ENCODE assay signal across 23 mouse cellular contexts in genomic region chrX:11525326-11525725, GRCm38 (mm10).
DNase-seq lines count a peak whose midpoint lies in the region; TF ChIP-seq lines count a peak whose summit lies in the region.
"Had no signal": no experiment of that assay in that cellular context is flagged by ENCODE, and none has a peak within 500 bp of the region (broad histone marks: within the 10 kb centered on the region; RNA-seq: fewer than 3 reads in every experiment).

No protein-coding gene starts in this region.

- H3K36me3 ChIP-seq in heart, adult 2 months (ENCODE audit: control insufficient read depth, insufficient read depth, low read length), result no peaks in the 10 kb centered on the region
- H3K36me3 ChIP-seq: embryonic facial prominence, embryonic 12.5 days; heart, embryonic 13.5 days; hindbrain, embryonic 15.5 days; limb, embryonic 12.5 days had no signal

- no peaks in the 10 kb centered on the region for H3K27me3 ChIP-seq in heart, adult 2 months (ENCODE audit: control insufficient read depth, insufficient read depth, low read length)
- H3K27me3 ChIP-seq: hindbrain, embryonic 15.5 days had no signal

- no peak for TF ChIP-seq EP300 in heart, adult 2 months (IDR thresholded peaks at IDR 0.05; ENCODE audit: insufficient read depth, low read depth, low read length)

- H3K9ac ChIP-seq in heart, adult 2 months (ENCODE audit: low read depth, low read length), result no peak overlapping the region
- H3K9ac ChIP-seq: embryonic facial prominence, embryonic 12.5 days; forebrain, postnatal 0 days; heart, embryonic 13.5 days; hindbrain, embryonic 15.5 days; limb, embryonic 12.5 days; liver, embryonic 14.5 days had no signal

- no peak overlapping the region for H3K4me3 ChIP-seq in heart, adult 2 months
- H3K4me3 ChIP-seq: embryonic facial prominence, embryonic 12.5 days; heart, embryonic 13.5 days; hindbrain, embryonic 15.5 days; left cerebral cortex, adult 2 months; limb, embryonic 12.5 days; myocyte had no signal

- TF ChIP-seq CTCF in heart, adult 2 months (IDR thresholded peaks at IDR 0.05), result no peak

- 83% methylated on average over 8 of the region's 8 CpGs for WGBS in heart, adult 2 months

- H3K4me1 ChIP-seq in heart, adult 2 months (ENCODE audit: control insufficient read depth, insufficient read depth, low read length), result no peaks in the 10 kb centered on the region; the same call in 1 of the 2 replicates
- H3K4me1 ChIP-seq: embryonic facial prominence, embryonic 12.5 days; heart, embryonic 13.5 days; hindbrain, embryonic 15.5 days; limb, embryonic 12.5 days had no signal

- DNase-seq in heart, adult 11 months, result peak; percentile 27
- no peak for DNase-seq in heart, adult 2 months
- peak; percentile 2 for DNase-seq in kidney, postnatal 14 days
- no peak for DNase-seq in kidney, adult 9 months
- peak; percentile 28 to 34 for DNase-seq in right cerebral cortex, postnatal 10 days (ENCODE audit: low spot score in 2 of 2)
- DNase-seq in right cerebral cortex, postnatal 4 days, result no peak
- no peak for DNase-seq in thymus, postnatal 4 days
- DNase-seq: adrenal gland, postnatal 25 days; B cell, adult 2 months; cerebellum, adult 2 months; forebrain, postnatal 0 days; gastrocnemius, postnatal 36 days; heart, postnatal 36 days; lung, postnatal 10 days; midbrain, embryonic 14.5 days; thymus, adult 18-20 months had no signal

- H3K79me2 ChIP-seq in heart, adult 2 months (replicated peaks; ENCODE audit: control insufficient read depth, insufficient read depth, low read length), result no peaks in the 10 kb centered on the region

- H3K27ac ChIP-seq in heart, adult 2 months, result no peak overlapping the region
- H3K27ac ChIP-seq: embryonic facial prominence, embryonic 12.5 days; heart, embryonic 13.5 days; hindbrain, embryonic 15.5 days; left cerebral cortex, adult 2 months; limb, embryonic 12.5 days; liver, embryonic 14.5 days had no signal

- TF ChIP-seq POLR2A in heart, adult 2 months (IDR thresholded peaks at IDR 0.05; ENCODE audit: insufficient read depth, low read depth, low read length), result no peak

- intact Hi-C loops in heart, adult 2 months (cut with DNase I), result no loop called here

Comparison
In these comparisons a context has a peak if more than half of its experiments do, and no peak if none do; other contexts are left out.
1. DNase-seq: peak in heart, adult 11 months (single experiment), kidney, postnatal 14 days (single experiment) and right cerebral cortex, postnatal 10 days (2 of 2); none in heart, adult 2 months (0 of 2), kidney, adult 9 months (single experiment), right cerebral cortex, postnatal 4 days (single experiment) and thymus, postnatal 4 days (single experiment).